In the genomic region with DNA sequence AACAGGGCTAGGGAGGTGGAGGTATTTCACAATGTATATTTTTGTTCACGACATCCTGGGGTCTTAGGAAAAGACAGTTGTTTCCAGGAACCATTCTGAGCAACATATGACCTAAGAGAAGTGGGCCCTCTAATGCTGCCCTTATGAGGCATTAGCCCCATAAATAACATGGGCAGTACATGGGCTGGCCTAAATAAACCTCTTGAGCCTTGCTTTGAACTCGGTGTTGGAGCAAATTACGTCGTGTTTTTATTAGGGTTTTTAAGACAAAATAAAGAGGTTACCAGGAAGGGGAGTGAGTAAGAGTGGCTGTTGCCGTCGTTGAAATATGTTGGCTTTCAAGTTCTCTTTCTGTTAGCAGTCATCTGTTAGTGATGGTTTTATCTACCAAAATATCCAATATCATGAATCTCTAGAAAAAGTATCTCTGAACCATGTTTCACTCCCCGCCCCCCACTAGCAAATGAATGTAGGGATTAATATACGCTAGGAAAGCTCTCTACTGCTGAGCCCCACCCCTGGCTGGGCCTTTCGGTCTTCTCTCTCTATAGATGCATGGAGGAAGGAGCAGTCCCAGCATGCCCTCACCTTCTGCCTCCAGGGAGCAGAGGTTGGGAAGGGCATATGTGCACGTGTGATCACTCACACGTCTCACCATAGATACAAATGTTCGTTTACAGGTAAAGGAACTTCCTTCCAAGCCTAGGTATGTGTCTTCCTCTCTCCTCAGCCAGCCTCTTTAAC, we compare ENCODE assay signal across 23 mouse cellular contexts. TPM values are rescaled to one million over a fixed set of nuclear protein-coding genes. Genes with fewer than 3 reads are reported as not detected.
DNase-seq lines count a peak whose midpoint lies in the region; ATAC-seq lines count a peak whose summit lies in the region.
"Had no signal": no experiment of that assay in that cellular context is flagged by ENCODE, and none has a peak within 500 bp of the region (broad histone marks: within the 10 kb centered on the region; RNA-seq: fewer than 3 reads in every experiment).

No protein-coding gene starts in this region.

- peak; percentile 15; the same call in 1 of the 2 replicates for ATAC-seq in cerebellum, adult (ENCODE audit: insufficient number of reproducible peaks, low FRiP score, low TSS enrichment)
- peak; percentile 81 for ATAC-seq in kidney, embryonic 14.5 days (ENCODE audit: low FRiP score, low TSS enrichment)
- ATAC-seq in kidney, embryonic 15.5 days (replicated peaks; ENCODE audit: low FRiP score) = no peak
- ATAC-seq: activated CD4-positive, CD25-positive, alpha-beta regulatory T cell, adult 4 months; forebrain, embryonic 14.5 days; forebrain, postnatal 0 days; hindbrain, embryonic 16.5 days had no signal

- H3K9me3 ChIP-seq in kidney, embryonic 14.5 days (ENCODE audit: control insufficient read depth, low read length) = peaks cover 12% of the 10 kb centered on the region
- H3K9me3 ChIP-seq in kidney, embryonic 15.5 days (replicated peaks) = peaks cover 12% of the 10 kb centered on the region

- no peaks in the 10 kb centered on the region for H3K36me3 ChIP-seq in kidney, embryonic 14.5 days (ENCODE audit: control insufficient read depth, insufficient read depth, low read length)
- H3K36me3 ChIP-seq in kidney, embryonic 15.5 days = no peaks in the 10 kb centered on the region
- H3K36me3 ChIP-seq: embryonic facial prominence, embryonic 12.5 days; embryonic facial prominence, embryonic 15.5 days; hindbrain, embryonic 10.5 days; hindbrain, embryonic 13.5 days had no signal

- H3K4me3 ChIP-seq in kidney, embryonic 14.5 days (ENCODE audit: low read length) = no peak overlapping the region
- no peak overlapping the region for H3K4me3 ChIP-seq in kidney, embryonic 15.5 days (replicated peaks)
- H3K4me3 ChIP-seq: embryonic facial prominence, embryonic 12.5 days; embryonic facial prominence, embryonic 15.5 days; gastrocnemius, adult 2 months; hindbrain, embryonic 10.5 days; hindbrain, embryonic 13.5 days had no signal

- 44% methylated on average over 12 of the region's 12 CpGs for WGBS in kidney, embryonic 14.5 days
- 49% methylated on average over 12 of the region's 12 CpGs for WGBS in kidney, embryonic 15.5 days

- DNase-seq in cerebellum, postnatal 25 days = no peak
- no peak for DNase-seq in kidney, adult 9 months
- peak; percentile 10 for DNase-seq in kidney, postnatal 10 days
- DNase-seq: adrenal gland, adult 8-10 months; adrenal gland, postnatal 25 days; cerebellum, adult 18-20 months; cerebellum, adult 9-10 months; cerebellum, postnatal 14 days; forebrain, postnatal 0 days; gastrocnemius, adult 2 months; gastrocnemius, postnatal 14 days; heart, adult 18-20 months; heart, postnatal 36 days had no signal

- no peaks in the 10 kb centered on the region for H3K4me1 ChIP-seq in kidney, embryonic 14.5 days (ENCODE audit: control insufficient read depth, insufficient read depth, low read length)
- no peaks in the 10 kb centered on the region for H3K4me1 ChIP-seq in kidney, embryonic 15.5 days
- H3K4me1 ChIP-seq: embryonic facial prominence, embryonic 12.5 days; embryonic facial prominence, embryonic 15.5 days; hindbrain, embryonic 10.5 days; hindbrain, embryonic 13.5 days had no signal

- no peak overlapping the region for H3K4me2 ChIP-seq in kidney, embryonic 14.5 days (replicated peaks; ENCODE audit: low read depth, low read length)
- no peak overlapping the region for H3K4me2 ChIP-seq in kidney, embryonic 15.5 days
- H3K4me2 ChIP-seq: embryonic facial prominence, embryonic 12.5 days; embryonic facial prominence, embryonic 15.5 days; hindbrain, embryonic 13.5 days had no signal

- no peak overlapping the region for H3K27ac ChIP-seq in kidney, embryonic 14.5 days (ENCODE audit: low read depth, low read length)
- H3K27ac ChIP-seq in kidney, embryonic 15.5 days = no peak overlapping the region
- H3K27ac ChIP-seq: embryonic facial prominence, embryonic 12.5 days; embryonic facial prominence, embryonic 15.5 days; gastrocnemius, adult 2 months; hindbrain, embryonic 10.5 days; hindbrain, embryonic 13.5 days had no signal

- no peak overlapping the region for H3K9ac ChIP-seq in kidney, embryonic 14.5 days (ENCODE audit: low read depth, low read length)
- no peak overlapping the region for H3K9ac ChIP-seq in kidney, embryonic 15.5 days
- H3K9ac ChIP-seq: embryonic facial prominence, embryonic 12.5 days; embryonic facial prominence, embryonic 15.5 days; forebrain, postnatal 0 days; hindbrain, embryonic 13.5 days had no signal

- H3K27me3 ChIP-seq in kidney, embryonic 14.5 days (ENCODE audit: control insufficient read depth, insufficient read depth, low read length) = no peaks in the 10 kb centered on the region
- H3K27me3 ChIP-seq in kidney, embryonic 15.5 days = peaks cover 4% of the 10 kb centered on the region; the same call in 1 of the 2 replicates
- H3K27me3 ChIP-seq: embryonic facial prominence, embryonic 12.5 days; embryonic facial prominence, embryonic 15.5 days; hindbrain, embryonic 13.5 days had no signal

RNA-seq across cellular contexts. Expression of gene Gm10320, which starts 37.4 kb away (rescaled TPM):
- polyA plus RNA-seq in kidney, embryonic 14.5 days (2014; fragmentation: Nextera tagmentation; extraction: Ambion mirVana) = 1.2 TPM in 2 replicates
- 1.1 and 2.6 TPM in 2 replicates for polyA plus RNA-seq in kidney, embryonic 15.5 days (2015; fragmentation: Nextera tagmentation; extraction: Ambion mirVana)
